Mouse (Mus musculus) limb, embryonic 11.5 days (tissue): ENCODE data around the gene Uqcc1. TPM values are rescaled to one million over a fixed set of nuclear protein-coding genes. Genes with fewer than 3 reads are reported as not detected.

ENCODE experiments used
- ATAC-seq: fragments of 200-750 bp; cut with Nextera tagmentation; 2 replicates; pipeline ENCODE4 v1.8.0; 2017; ENCODE audit warnings: low read depth; ENCODE audit not compliant: insufficient number of reproducible peaks, low FRiP score, low TSS enrichment
- DNase-seq: peaks from one replicate; pipeline ENCODE4 v3.0.0-alpha.2; 2015; ENCODE audit warnings: low spot score
- H3K27ac ChIP-seq: fragments of 300-500 bp; sonication (generic); replicated peaks from 2 replicates; pipeline ENCODE4 v1.5.1; 2014; ENCODE audit warnings: low read depth, mild to moderate bottlenecking, low read length
- H3K27me3 ChIP-seq: fragments of 300-500 bp; sonication (generic); 2 replicates; pipeline ENCODE4 v1.6.1; 2014; ENCODE audit warnings: mild to moderate bottlenecking, low read length, mixed read lengths; ENCODE audit not compliant: control insufficient read depth, insufficient read depth
- H3K36me3 ChIP-seq: fragments of 300-500 bp; sonication (generic); 2 replicates; pipeline ENCODE4 v1.6.1; 2014; ENCODE audit warnings: mild to moderate bottlenecking, low read length, moderate library complexity, mixed read lengths; ENCODE audit not compliant: control insufficient read depth, insufficient read depth
- H3K4me1 ChIP-seq: fragments of 300-500 bp; sonication (generic); 2 replicates; pipeline ENCODE4 v1.6.1; 2014; ENCODE audit warnings: low read length, mixed read lengths; ENCODE audit not compliant: control insufficient read depth, insufficient read depth
- H3K4me2 ChIP-seq: fragments of 300-500 bp; sonication (generic); 2 replicates; pipeline ENCODE4 v1.6.1; 2014; ENCODE audit warnings: low read depth, mild to moderate bottlenecking, moderate library complexity; ENCODE audit not compliant: severe bottlenecking
- H3K4me3 ChIP-seq: fragments of 300-500 bp; sonication (generic); 2 replicates; pipeline ENCODE4 v1.5.1; 2014; ENCODE audit warnings: low read depth, low read length
- H3K9ac ChIP-seq: fragments of 300-500 bp; sonication (generic); 2 replicates; pipeline ENCODE4 v1.6.1; 2014; ENCODE audit warnings: mild to moderate bottlenecking, low read length
- H3K9me3 ChIP-seq: fragments of 300-500 bp; sonication (generic); 2 replicates; pipeline ENCODE4 v1.6.1; 2016; ENCODE audit warnings: low read length; ENCODE audit not compliant: control insufficient read depth
- WGBS: fragments of 180-500 bp; shearing (Covaris S2); extraction: QIAGEN DNeasy Blood & Tissue Kit; methylation state at CpG from one replicate; pipeline ENCODE4 v1.1.7; 2014; 5-methylcytosine and 5-hydroxymethylcytosine counted together
- polyA plus RNA-seq: library from polyadenylated mRNA; unstranded; fragments of >200 nt; fragmentation: Nextera tagmentation; extraction: Ambion mirVana; gene quantifications from 2 replicates; pipeline ENCODE4 v1.2.1, GENCODE M21; 2014

The Uqcc1 gene
- polyA plus RNA-seq, 1 experiment from 2014 or later, result 60.4 TPM

DNA sequence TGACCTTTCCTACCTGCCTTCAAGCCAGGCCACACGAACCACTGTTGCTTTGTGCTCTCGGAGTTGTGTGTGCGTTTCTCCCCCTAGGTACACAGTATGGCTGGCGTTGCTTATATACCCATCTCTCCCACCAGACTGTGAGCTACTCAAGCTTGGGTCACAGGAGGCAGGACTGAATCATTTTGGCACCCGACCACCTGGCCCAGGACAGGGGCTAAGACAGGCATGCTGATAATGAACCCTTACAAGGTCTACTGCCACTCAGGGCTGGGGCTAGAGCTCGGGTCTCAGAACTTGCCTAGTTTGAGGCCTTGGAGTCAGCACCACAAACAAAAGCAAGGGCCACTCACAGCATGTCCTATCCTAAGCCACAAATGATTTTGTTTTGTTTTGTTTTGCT lies 68.5 kb downstream of the Uqcc1 start:
- Histone ChIP-seq H3K4me1 (peaks cover 12% of the 10 kb centered on the region), H3K4me3 (no peak overlapping the region), H3K27ac (no peak overlapping the region), H3K36me3 (0 out of 2 replicates have a peak, but pooled peaks cover 2% of the 10 kb centered on the region), H3K4me2 (no peak overlapping the region), H3K9me3 (no peaks in the 10 kb centered on the region), H3K9ac (no peak overlapping the region), H3K27me3 (no peaks in the 10 kb centered on the region)
- DNase-seq (no peak), ATAC-seq (no peak)
- 88% methylated on average over 6 of the region's 6 CpGs for WGBS

DNA sequence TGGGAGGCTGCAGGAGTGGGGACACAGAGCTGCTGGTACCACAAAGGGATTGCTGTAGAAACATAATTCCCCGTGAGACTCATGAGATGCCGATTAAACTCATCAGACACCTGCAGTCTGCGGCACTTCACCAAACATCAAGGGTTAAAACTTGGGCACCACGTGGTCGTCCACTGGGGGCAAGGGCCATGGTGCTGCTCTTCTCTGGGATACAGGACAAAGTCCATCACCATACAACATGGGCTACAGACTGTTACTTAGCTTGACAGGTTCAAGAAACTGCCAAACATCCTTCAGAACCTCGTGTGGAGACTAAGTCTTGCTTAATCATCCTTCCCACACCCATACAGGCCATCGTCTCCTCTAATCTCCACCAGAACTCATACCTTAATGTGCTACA lies 70.0 kb downstream of the Uqcc1 start:
- Histone ChIP-seq H3K9me3 (no peaks in the 10 kb centered on the region), H3K9ac (no peak overlapping the region), H3K4me1 (peaks cover 12% of the 10 kb centered on the region), H3K4me3 (no peak overlapping the region), H3K27ac (no peak overlapping the region), H3K36me3 (0 out of 2 replicates have a peak, but pooled peaks cover 2% of the 10 kb centered on the region), H3K27me3 (no peaks in the 10 kb centered on the region), H3K4me2 (no peak overlapping the region)
- no peak for ATAC-seq
- WGBS, result 76% methylated on average over 7 of the region's 7 CpGs
- no peak for DNase-seq

- no peak overlapping the region for H3K9ac ChIP-seq
- no peak for DNase-seq
- no peaks in the 10 kb centered on the region for H3K27me3 ChIP-seq
- no peak overlapping the region for H3K4me2 ChIP-seq
- no peak overlapping the region for H3K27ac ChIP-seq
- H3K4me3 ChIP-seq, result no peak overlapping the region
- no peaks in the 10 kb centered on the region for H3K4me1 ChIP-seq
- peaks cover 6% of the 10 kb centered on the region; the same call in 1 of the 2 replicates for H3K36me3 ChIP-seq
- WGBS, result 86% methylated on average over 5 of the region's 5 CpGs
- no peaks in the 10 kb centered on the region for H3K9me3 ChIP-seq
- no peak for ATAC-seq
These were observed 77.6 kb downstream of the Uqcc1 start for GRCm38 (mm10) chr2:155852536-155852935.

GRCm38 (mm10) chr2:155850120-155850519 lies 80.0 kb downstream of the Uqcc1 start:
- Histone ChIP-seq H3K27me3 (no peaks in the 10 kb centered on the region), H3K4me1 (no peaks in the 10 kb centered on the region), H3K4me3 (no peak overlapping the region), H3K36me3 (peaks cover 6% of the 10 kb centered on the region; the same call in 1 of the 2 replicates), H3K9me3 (no peaks in the 10 kb centered on the region), H3K27ac (no peak overlapping the region), H3K9ac (no peak overlapping the region), H3K4me2 (no peak overlapping the region)
- 80% methylated on average over 7 of the region's 7 CpGs for WGBS
- no peak for DNase-seq
- no peak for ATAC-seq

GRCm38 (mm10) chr2:155849464-155849863 lies 80.6 kb downstream of the Uqcc1 start:
- peaks cover 6% of the 10 kb centered on the region; the same call in 1 of the 2 replicates for H3K36me3 ChIP-seq
- H3K4me2 ChIP-seq, result no peak overlapping the region
- ATAC-seq, result no peak
- DNase-seq, result no peak
- H3K9ac ChIP-seq, result no peak overlapping the region
- no peak overlapping the region for H3K27ac ChIP-seq
- WGBS, result 68% methylated on average over 7 of the region's 7 CpGs
- no peak overlapping the region for H3K4me3 ChIP-seq
- H3K27me3 ChIP-seq, result no peaks in the 10 kb centered on the region
- H3K9me3 ChIP-seq, result no peaks in the 10 kb centered on the region
- H3K4me1 ChIP-seq, result no peaks in the 10 kb centered on the region

DNA sequence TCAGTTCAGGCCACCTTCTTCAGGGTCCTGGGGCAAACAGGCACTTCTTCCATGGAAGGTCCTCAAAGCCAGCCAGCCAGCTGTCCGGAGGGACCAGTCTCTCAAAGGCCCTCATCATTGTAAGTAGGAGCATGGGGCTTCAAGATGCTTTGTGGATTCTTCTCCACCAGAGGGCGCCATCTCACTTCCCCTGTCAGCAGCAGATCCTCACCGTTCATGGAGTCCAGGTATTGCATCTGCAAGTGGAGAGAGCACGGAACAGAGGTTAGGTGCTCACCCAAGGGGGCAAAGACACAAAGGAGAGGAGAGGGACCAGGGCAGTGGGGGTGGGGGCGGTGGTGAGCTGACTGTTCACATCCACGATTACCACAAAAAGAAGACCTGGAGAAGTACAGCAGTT lies 81.8 kb downstream of the Uqcc1 start:
- DNase-seq (peak; percentile 88), ATAC-seq (no peak)
- Histone ChIP-seq H3K9ac (no peak overlapping the region), H3K4me2 (no peak overlapping the region), H3K4me1 (no peaks in the 10 kb centered on the region), H3K4me3 (no peak overlapping the region), H3K27me3 (no peaks in the 10 kb centered on the region), H3K36me3 (peaks cover 4% of the 10 kb centered on the region; the same call in 1 of the 2 replicates), H3K9me3 (no peaks in the 10 kb centered on the region), H3K27ac (no peak overlapping the region)
- WGBS, result 40% methylated on average over 6 of the region's 6 CpGs

- H3K9me3 ChIP-seq, result no peaks in the 10 kb centered on the region
- peaks cover 4% of the 10 kb centered on the region; the same call in 1 of the 2 replicates for H3K36me3 ChIP-seq
- H3K4me2 ChIP-seq, result no peak overlapping the region
- H3K4me1 ChIP-seq, result no peaks in the 10 kb centered on the region
- no peak overlapping the region for H3K27ac ChIP-seq
- no peak for DNase-seq
- WGBS, result 84% methylated on average over 8 of the region's 8 CpGs
- no peak overlapping the region for H3K9ac ChIP-seq
- H3K27me3 ChIP-seq, result no peaks in the 10 kb centered on the region
- ATAC-seq, result no peak
- H3K4me3 ChIP-seq, result no peak overlapping the region
These were observed 83.2 kb downstream of the Uqcc1 start for GRCm38 (mm10) chr2:155846930-155847329.

GRCm38 (mm10) chr2:155838961-155839360 lies 91.1 kb downstream of the Uqcc1 start:
- 85% methylated on average over 4 of the region's 4 CpGs for WGBS
- no peak for ATAC-seq
- H3K4me3 ChIP-seq, result no peak overlapping the region
- no peak overlapping the region for H3K27ac ChIP-seq
- H3K27me3 ChIP-seq, result no peaks in the 10 kb centered on the region
- no peak overlapping the region for H3K4me2 ChIP-seq
- H3K9me3 ChIP-seq, result no peaks in the 10 kb centered on the region
- H3K36me3 ChIP-seq, result no peaks in the 10 kb centered on the region
- no peak for DNase-seq
- no peaks in the 10 kb centered on the region for H3K4me1 ChIP-seq
- no peak overlapping the region for H3K9ac ChIP-seq

GRCm38 (mm10) chr2:155837961-155838360 lies 92.1 kb downstream of the Uqcc1 start:
- Histone ChIP-seq H3K4me2 (no peak overlapping the region), H3K27me3 (no peaks in the 10 kb centered on the region), H3K36me3 (no peaks in the 10 kb centered on the region), H3K9ac (no peak overlapping the region), H3K4me3 (no peak overlapping the region), H3K4me1 (no peaks in the 10 kb centered on the region), H3K9me3 (no peaks in the 10 kb centered on the region), H3K27ac (no peak overlapping the region)
- ATAC-seq (no peak), DNase-seq (no peak)
- 77% methylated on average over 3 of the region's 3 CpGs for WGBS
